In genomic region chr17:35032323-35032870, GRCm38 (mm10) we compare ENCODE assay signal across 25 mouse cellular contexts. TPM values are rescaled to one million over a fixed set of nuclear protein-coding genes. Genes with fewer than 3 reads are reported as not detected.
A peak's percentile ranks its signal among the peaks of the same experiment; 100 is the strongest.
DNase-seq lines count a peak whose midpoint lies in the region; ATAC-seq and TF ChIP-seq lines count a peak whose summit lies in the region.
"Had no signal": no experiment of that assay in that cellular context is flagged by ENCODE, and none has a peak within 500 bp of the region (broad histone marks: within the 10 kb centered on the region; RNA-seq: fewer than 3 reads in every experiment).

No protein-coding gene starts in this region.

- no peak overlapping the region for H3K4me3 ChIP-seq in hindbrain, postnatal 0 days (ENCODE audit: low read length)
- no peak overlapping the region for H3K4me3 ChIP-seq in hindbrain, embryonic 16.5 days (ENCODE audit: low read length)
- no peak overlapping the region for H3K4me3 ChIP-seq in embryonic facial prominence, embryonic 10.5 days
- H3K4me3 ChIP-seq: embryonic facial prominence, embryonic 15.5 days; forebrain, embryonic 15.5 days; heart, embryonic 12.5 days; hindbrain, embryonic 13.5 days; limb, embryonic 12.5 days; liver, embryonic 13.5 days; midbrain, embryonic 12.5 days; neural tube, embryonic 15.5 days; stomach, embryonic 15.5 days had no signal

- ATAC-seq in hindbrain, postnatal 0 days: no peak
- no peak for ATAC-seq in hindbrain, embryonic 16.5 days
- peak; percentile 18 for ATAC-seq in granulocyte monocyte progenitor cell, adult 5-6 weeks (replicated peaks; ENCODE audit: poor library complexity, severe bottlenecking)
- ATAC-seq: forebrain, embryonic 15.5 days had no signal

- TF ChIP-seq CTCF in hindbrain, postnatal 0 days (IDR thresholded peaks at IDR 0.05; ENCODE audit: low read depth): peak; percentile 7; the same call in 1 of the 2 replicates

- no peak for DNase-seq in hindbrain, postnatal 0 days (ENCODE audit: low spot score)
- peak; percentile 19 for DNase-seq in right cerebral cortex, postnatal 10 days (ENCODE audit: low spot score in 2 of 2)
- no peak for DNase-seq in right cerebral cortex, postnatal 36 days (ENCODE audit: low spot score in 2 of 2)
- DNase-seq in testis, postnatal 10 days (ENCODE audit: low spot score): no peak
- no peak for DNase-seq in embryonic facial prominence, embryonic 10.5 days (ENCODE audit: low spot score)
- DNase-seq: adrenal gland, adult 2 months; cerebellum, adult 2 months; cerebellum, postnatal 36 days; gastrocnemius, postnatal 10 days; heart, adult 18-20 months; heart, postnatal 14 days; kidney, adult 8-10 months; liver, embryonic 13.5 days; lung, postnatal 10 days; right cerebral cortex, postnatal 14 days had no signal

- no peaks in the 10 kb centered on the region for H3K27me3 ChIP-seq in hindbrain, postnatal 0 days (ENCODE audit: insufficient read depth, low read length)
- H3K27me3 ChIP-seq in hindbrain, embryonic 16.5 days (replicated peaks; ENCODE audit: control insufficient read depth, insufficient read depth, low read length): no peaks in the 10 kb centered on the region
- H3K27me3 ChIP-seq in embryonic facial prominence, embryonic 10.5 days (replicated peaks; ENCODE audit: low read depth, poor library complexity, severe bottlenecking): 0 out of 2 replicates have a peak, but pooled peaks cover 3% of the 10 kb centered on the region
- H3K27me3 ChIP-seq: embryonic facial prominence, embryonic 15.5 days; forebrain, embryonic 15.5 days; heart, embryonic 12.5 days; limb, embryonic 12.5 days; liver, embryonic 13.5 days; midbrain, embryonic 12.5 days; neural tube, embryonic 15.5 days; stomach, embryonic 15.5 days had no signal

- no peak overlapping the region for H3K9ac ChIP-seq in hindbrain, postnatal 0 days (replicated peaks; ENCODE audit: low read length)
- no peak overlapping the region for H3K9ac ChIP-seq in hindbrain, embryonic 16.5 days (ENCODE audit: low read depth, low read length)
- H3K9ac ChIP-seq: embryonic facial prominence, embryonic 15.5 days; forebrain, embryonic 15.5 days; heart, embryonic 12.5 days; hindbrain, embryonic 13.5 days; limb, embryonic 12.5 days; liver, embryonic 13.5 days; midbrain, embryonic 12.5 days; neural tube, embryonic 15.5 days; stomach, embryonic 15.5 days had no signal

- no peak overlapping the region for H3K4me2 ChIP-seq in hindbrain, postnatal 0 days (ENCODE audit: low read depth, low read length)
- H3K4me2 ChIP-seq in hindbrain, embryonic 16.5 days (ENCODE audit: low read length): no peak overlapping the region
- H3K4me2 ChIP-seq: embryonic facial prominence, embryonic 15.5 days; forebrain, embryonic 15.5 days; heart, embryonic 12.5 days; hindbrain, embryonic 13.5 days; limb, embryonic 12.5 days; liver, embryonic 13.5 days; midbrain, embryonic 12.5 days; neural tube, embryonic 15.5 days; stomach, embryonic 15.5 days had no signal

- H3K4me1 ChIP-seq in hindbrain, postnatal 0 days (ENCODE audit: insufficient read depth, low read length): no peaks in the 10 kb centered on the region
- peaks cover 7% of the 10 kb centered on the region for H3K4me1 ChIP-seq in hindbrain, embryonic 16.5 days (ENCODE audit: control insufficient read depth, insufficient read depth, low read depth, low read length)
- peaks cover 34% of the 10 kb centered on the region for H3K4me1 ChIP-seq in embryonic facial prominence, embryonic 10.5 days

- H3K9me3 ChIP-seq in hindbrain, postnatal 0 days (ENCODE audit: low read length): no peaks in the 10 kb centered on the region
- H3K9me3 ChIP-seq in hindbrain, embryonic 16.5 days (ENCODE audit: control insufficient read depth, low read length): no peaks in the 10 kb centered on the region
- no peaks in the 10 kb centered on the region for H3K9me3 ChIP-seq in embryonic facial prominence, embryonic 10.5 days
- H3K9me3 ChIP-seq: embryonic facial prominence, embryonic 15.5 days; forebrain, embryonic 15.5 days; heart, embryonic 12.5 days; hindbrain, embryonic 13.5 days; limb, embryonic 12.5 days; liver, embryonic 13.5 days; midbrain, embryonic 12.5 days; neural tube, embryonic 15.5 days; stomach, embryonic 15.5 days had no signal

- no peak overlapping the region for H3K27ac ChIP-seq in hindbrain, postnatal 0 days
- H3K27ac ChIP-seq in hindbrain, embryonic 16.5 days (ENCODE audit: low read depth, low read length): no peak overlapping the region
- H3K27ac ChIP-seq in embryonic facial prominence, embryonic 10.5 days (replicated peaks): no peak overlapping the region
- H3K27ac ChIP-seq: embryonic facial prominence, embryonic 15.5 days; forebrain, embryonic 15.5 days; hindbrain, embryonic 13.5 days; limb, embryonic 12.5 days; liver, embryonic 13.5 days; midbrain, embryonic 12.5 days; neural tube, embryonic 15.5 days; stomach, embryonic 15.5 days had no signal

- WGBS in hindbrain, postnatal 0 days: 75% methylated on average over 8 of the region's 8 CpGs
- WGBS in hindbrain, embryonic 16.5 days: 65% methylated on average over 8 of the region's 8 CpGs
- 70% methylated on average over 8 of the region's 8 CpGs for WGBS in embryonic facial prominence, embryonic 10.5 days

- no peaks in the 10 kb centered on the region for H3K36me3 ChIP-seq in hindbrain, postnatal 0 days (ENCODE audit: insufficient read depth, low read length)
- no peaks in the 10 kb centered on the region for H3K36me3 ChIP-seq in hindbrain, embryonic 16.5 days (ENCODE audit: control insufficient read depth, insufficient read depth, low read length)
- H3K36me3 ChIP-seq in embryonic facial prominence, embryonic 10.5 days (replicated peaks): no peaks in the 10 kb centered on the region
- H3K36me3 ChIP-seq: embryonic facial prominence, embryonic 15.5 days; forebrain, embryonic 15.5 days; heart, embryonic 12.5 days; hindbrain, embryonic 13.5 days; limb, embryonic 12.5 days; liver, embryonic 13.5 days; midbrain, embryonic 12.5 days; neural tube, embryonic 15.5 days; stomach, embryonic 15.5 days had no signal

RNA-seq across cellular contexts. Expression of gene Sapcd1, which starts 4.6 kb away (rescaled TPM):
- 0.65 and 2.1 TPM in 2 replicates for total RNA-seq in hindbrain, postnatal 0 days (2014; rRNA removed)
- 2.4 and 2.7 TPM in 2 replicates for polyA plus RNA-seq in hindbrain, postnatal 0 days (2015; fragmentation: Nextera tagmentation; extraction: Ambion mirVana)
- polyA plus RNA-seq in hindbrain, embryonic 16.5 days (2015; fragmentation: Nextera tagmentation; extraction: Ambion mirVana): 1.7 TPM in 2 replicates
- total RNA-seq in granulocyte monocyte progenitor cell, adult 5-6 weeks (2014; fragmentation: Nextera tagmentation): 2.5 TPM in 1 of 2 replicates, not detected in the other
- total RNA-seq in granulocyte monocyte progenitor cell, adult 5-6 weeks (2017): 0.90 TPM in 1 of 2 replicates, not detected in the other
- polyA plus RNA-seq in embryonic facial prominence, embryonic 10.5 days (2016; fragmentation: Nextera tagmentation; extraction: Ambion mirVana): 4.2 and 5.6 TPM in 2 replicates
- total RNA-seq: heart, adult 18-20 months had no signal

RNA-seq across cellular contexts. Expression of gene Msh5, which starts 14.1 kb away (rescaled TPM):
- total RNA-seq in hindbrain, postnatal 0 days (2014; rRNA removed): 1.1 and 6.4 TPM in 2 replicates
- polyA plus RNA-seq in hindbrain, postnatal 0 days (2015; fragmentation: Nextera tagmentation; extraction: Ambion mirVana): 2.2 and 3.1 TPM in 2 replicates
- 1.8 and 2.5 TPM in 2 replicates for polyA plus RNA-seq in hindbrain, embryonic 16.5 days (2015; fragmentation: Nextera tagmentation; extraction: Ambion mirVana)
- 0.19 and 6.8 TPM in 2 replicates for total RNA-seq in granulocyte monocyte progenitor cell, adult 5-6 weeks (2014; fragmentation: Nextera tagmentation)
- 0.62 and 3.6 TPM in 2 replicates for total RNA-seq in granulocyte monocyte progenitor cell, adult 5-6 weeks (2017)
- 3.9 and 4.4 TPM in 2 replicates for polyA plus RNA-seq in embryonic facial prominence, embryonic 10.5 days (2016; fragmentation: Nextera tagmentation; extraction: Ambion mirVana)
- total RNA-seq: heart, adult 18-20 months had no signal

RNA-seq across cellular contexts. Expression of gene Vwa7, which starts 16.0 kb away (rescaled TPM):
- 0.68 and 1.2 TPM in 2 replicates for total RNA-seq in hindbrain, postnatal 0 days (2014; rRNA removed)
- 0.11 and 0.18 TPM in 2 replicates for polyA plus RNA-seq in hindbrain, postnatal 0 days (2015; fragmentation: Nextera tagmentation; extraction: Ambion mirVana)
- polyA plus RNA-seq in hindbrain, embryonic 16.5 days (2015; fragmentation: Nextera tagmentation; extraction: Ambion mirVana): 0.08 and 0.19 TPM in 2 replicates
- 0.11 and 0.19 TPM in 2 replicates for total RNA-seq in granulocyte monocyte progenitor cell, adult 5-6 weeks (2014; fragmentation: Nextera tagmentation)
- not detected in 2 replicates for total RNA-seq in granulocyte monocyte progenitor cell, adult 5-6 weeks (2017)
- 0.18 and 0.21 TPM in 2 replicates for polyA plus RNA-seq in embryonic facial prominence, embryonic 10.5 days (2016; fragmentation: Nextera tagmentation; extraction: Ambion mirVana)

RNA-seq across cellular contexts. Expression of gene Clic1, which starts 17.4 kb away (rescaled TPM):
- 56.9 and 59.5 TPM in 2 replicates for total RNA-seq in hindbrain, postnatal 0 days (2014; rRNA removed)
- polyA plus RNA-seq in hindbrain, postnatal 0 days (2015; fragmentation: Nextera tagmentation; extraction: Ambion mirVana): 81.9 and 88.5 TPM in 2 replicates
- 85.2 and 88.5 TPM in 2 replicates for polyA plus RNA-seq in hindbrain, embryonic 16.5 days (2015; fragmentation: Nextera tagmentation; extraction: Ambion mirVana)
- 231 and 245 TPM in 2 replicates for total RNA-seq in granulocyte monocyte progenitor cell, adult 5-6 weeks (2014; fragmentation: Nextera tagmentation)
- 268 and 347 TPM in 2 replicates for total RNA-seq in granulocyte monocyte progenitor cell, adult 5-6 weeks (2017)
- polyA plus RNA-seq in embryonic facial prominence, embryonic 10.5 days (2016; fragmentation: Nextera tagmentation; extraction: Ambion mirVana): 190 and 191 TPM in 2 replicates

RNA-seq across cellular contexts. Expression of gene Ddah2, which starts 26.4 kb away (rescaled TPM):
- 216 and 228 TPM in 2 replicates for total RNA-seq in hindbrain, postnatal 0 days (2014; rRNA removed)
- 322 and 331 TPM in 2 replicates for polyA plus RNA-seq in hindbrain, postnatal 0 days (2015; fragmentation: Nextera tagmentation; extraction: Ambion mirVana)
- polyA plus RNA-seq in hindbrain, embryonic 16.5 days (2015; fragmentation: Nextera tagmentation; extraction: Ambion mirVana): 338 and 363 TPM in 2 replicates
- 3.4 TPM in 1 of 2 replicates, not detected in the other for total RNA-seq in granulocyte monocyte progenitor cell, adult 5-6 weeks (2014; fragmentation: Nextera tagmentation)
- total RNA-seq in granulocyte monocyte progenitor cell, adult 5-6 weeks (2017): 0.57 and 3.7 TPM in 2 replicates
- 482 and 503 TPM in 2 replicates for polyA plus RNA-seq in embryonic facial prominence, embryonic 10.5 days (2016; fragmentation: Nextera tagmentation; extraction: Ambion mirVana)

Comparison
In these comparisons a context has a peak if more than half of its experiments do, and no peak if none do; other contexts are left out.
1. DNase-seq: peak in right cerebral cortex, postnatal 10 days (2 of 2); none in hindbrain, postnatal 0 days (single experiment), right cerebral cortex, postnatal 36 days (0 of 2), testis, postnatal 10 days (single experiment) and embryonic facial prominence, embryonic 10.5 days (single experiment).